Mouse (Mus musculus) CH12.LX (cell line): Measurements from ENCODE around the gene Plekhf1. TPM values are rescaled to one million over a fixed set of nuclear protein-coding genes. Genes with fewer than 3 reads are reported as not detected.

ENCODE experiments used
- DNase-seq: peaks from one replicate; pipeline ENCODE4 v3.0.0-alpha.2; 2013; ENCODE audit errors: extremely low read depth
- H3K27ac ChIP-seq: 2 replicates; pipeline ENCODE4 v1.5.1; 2012; ENCODE audit warnings: low read depth, mild to moderate bottlenecking, control low read depth, moderate library complexity; ENCODE audit not compliant: insufficient read depth
- H3K27me3 ChIP-seq: replicated peaks from 2 replicates; pipeline ENCODE3; 2012; ENCODE audit warnings: inconsistent platforms
- H3K36me3 ChIP-seq, 2 experiments: replicated peaks in 1 of 2; 2 replicates each; pipeline versions ENCODE3 to v1.6.1; 2012; ENCODE audit warnings: inconsistent platforms in 1 of 2, low read length in 1 of 2, mild to moderate bottlenecking in 1 of 2, mixed read lengths in 1 of 2, moderate library complexity in 1 of 2; ENCODE audit not compliant: control insufficient read depth in 1 of 2, insufficient read depth in 1 of 2
- H3K4me1 ChIP-seq, 2 experiments: 2 replicates each; pipeline ENCODE4 v1.6.1; 2012; ENCODE audit warnings: inconsistent platforms in 1 of 2, moderate library complexity in 1 of 2; ENCODE audit not compliant: insufficient read depth in 2 of 2, control insufficient read depth in 1 of 2
- H3K4me2 ChIP-seq: 2 replicates; pipeline ENCODE4 v1.6.1; 2012; ENCODE audit warnings: low read depth, mild to moderate bottlenecking, control low read depth; ENCODE audit not compliant: poor library complexity, insufficient read depth, severe bottlenecking
- H3K4me3 ChIP-seq, 3 experiments: fragments of 150-350 bp in 1 of 3; sonication (generic) in 1 of 3; replicated peaks in 1 of 3; 2 replicates each; pipeline versions ENCODE3 to v1.5.1; 2011 to 2012; ENCODE audit warnings: low read depth in 2 of 3, low read length in 2 of 3, mild to moderate bottlenecking in 2 of 3, moderate library complexity in 2 of 3, control low read depth in 1 of 3, improper control_type of control experiment in 1 of 3, inconsistent platforms in 1 of 3, mixed read lengths in 1 of 3; ENCODE audit not compliant: poor library complexity in 1 of 3
- H3K79me2 ChIP-seq: replicated peaks from 2 replicates; pipeline ENCODE4 v1.6.1; 2012; ENCODE audit warnings: mild to moderate bottlenecking, moderate library complexity; ENCODE audit not compliant: control insufficient read depth, poor library complexity, insufficient read depth, severe bottlenecking; ENCODE audit errors: extremely low read depth
- H3K9ac ChIP-seq: 2 replicates; pipeline ENCODE4 v1.6.1; 2012; ENCODE audit warnings: low read depth, mild to moderate bottlenecking, control low read depth, moderate library complexity; ENCODE audit not compliant: insufficient read depth
- H3K9me3 ChIP-seq: replicated peaks from 2 replicates; pipeline ENCODE3; 2012; ENCODE audit warnings: low read length, inconsistent platforms, mixed read lengths
- BHLHE40 ChIP-seq: IDR thresholded peaks from 2 replicates; pipeline ENCODE4 v1.6.1; 2011; ENCODE audit warnings: mild to moderate bottlenecking, low read depth, low read length, improper control_type of control experiment
- CHD1 ChIP-seq: IDR thresholded peaks from 2 replicates; pipeline ENCODE4 v1.6.1; 2012; ENCODE audit warnings: low read depth, low read length, improper control_type of control experiment, inconsistent platforms
- ELF1 ChIP-seq: IDR thresholded peaks from 2 replicates; pipeline ENCODE4 v1.6.1; 2014; ENCODE audit warnings: low read depth, mild to moderate bottlenecking, inconsistent platforms, low read length, improper control_type of control experiment
- ETS1 ChIP-seq: conservative IDR thresholded peaks from 2 replicates; pipeline ENCODE4 v1.6.1; 2012; ENCODE audit warnings: low read depth, mild to moderate bottlenecking, inconsistent platforms, low read length, improper control_type of control experiment, moderate library complexity
- GABPA ChIP-seq: IDR thresholded peaks from 2 replicates; pipeline ENCODE4 v1.6.1; 2012; ENCODE audit warnings: low read depth, low read length, improper control_type of control experiment, inconsistent platforms; ENCODE audit not compliant: insufficient replicate concordance
- IRF4 ChIP-seq: IDR thresholded peaks from 2 replicates; pipeline ENCODE4 v1.6.1; 2014; ENCODE audit warnings: low read depth, mild to moderate bottlenecking, inconsistent platforms, low read length, improper control_type of control experiment
- JUND ChIP-seq: conservative IDR thresholded peaks from 2 replicates; pipeline ENCODE4 v1.6.1; 2011; ENCODE audit warnings: low read depth, low read length, improper control_type of control experiment
- KAT2A ChIP-seq: IDR thresholded peaks from 2 replicates; pipeline ENCODE4 v1.6.1; 2012; ENCODE audit warnings: low read length, improper control_type of control experiment, inconsistent platforms; ENCODE audit not compliant: insufficient replicate concordance
- MAFK ChIP-seq: IDR thresholded peaks from 2 replicates; pipeline ENCODE4 v1.6.1; 2011; ENCODE audit warnings: low read length, improper control_type of control experiment; ENCODE audit not compliant: insufficient replicate concordance
- MAX ChIP-seq: IDR thresholded peaks from 2 replicates; pipeline ENCODE4 v1.6.1; 2011; ENCODE audit warnings: low read length, improper control_type of control experiment
- MAZ ChIP-seq: IDR thresholded peaks from 2 replicates; pipeline ENCODE4 v1.6.1; 2012; ENCODE audit warnings: low read depth, mild to moderate bottlenecking, inconsistent platforms, low read length, improper control_type of control experiment, moderate library complexity
- MYC ChIP-seq: IDR thresholded peaks from 2 replicates; pipeline ENCODE4 v1.6.1; 2011; ENCODE audit warnings: low read depth, mild to moderate bottlenecking, improper control_type of control experiment, low read length
- NRF1 ChIP-seq: IDR thresholded peaks from 2 replicates; pipeline ENCODE4 v1.6.1; 2014; ENCODE audit warnings: low read depth, mild to moderate bottlenecking, inconsistent platforms, low read length, improper control_type of control experiment, moderate library complexity
- PAX5 ChIP-seq: IDR thresholded peaks from 2 replicates; pipeline ENCODE4 v1.6.1; 2012; ENCODE audit warnings: low read length, inconsistent platforms, mixed read lengths
- POLR2AphosphoS2 ChIP-seq: IDR thresholded peaks from 2 replicates; pipeline ENCODE4 v1.6.1; 2011; ENCODE audit warnings: low read depth, low read length, improper control_type of control experiment
- SIN3A ChIP-seq: IDR thresholded peaks from 2 replicates; pipeline ENCODE4 v1.6.1; 2012; ENCODE audit warnings: low read length, improper control_type of control experiment, inconsistent platforms
- TBP ChIP-seq: conservative IDR thresholded peaks from 2 replicates; pipeline ENCODE4 v1.6.1; 2011; ENCODE audit warnings: low read depth, low read length, improper control_type of control experiment
- TCF12 ChIP-seq: IDR thresholded peaks from 2 replicates; pipeline ENCODE4 v1.6.1; 2014; ENCODE audit warnings: low read depth, mild to moderate bottlenecking, inconsistent platforms, low read length, improper control_type of control experiment
- UBTF ChIP-seq: IDR thresholded peaks from 2 replicates; pipeline ENCODE4 v1.6.1; 2012; ENCODE audit warnings: low read depth, mild to moderate bottlenecking, inconsistent platforms, low read length, improper control_type of control experiment, moderate library complexity
- USF1 ChIP-seq: IDR thresholded peaks from 2 replicates; pipeline ENCODE4 v1.6.1; 2014; ENCODE audit warnings: low read depth, mild to moderate bottlenecking, inconsistent platforms, low read length, improper control_type of control experiment
- ZC3H11A ChIP-seq: IDR thresholded peaks from 2 replicates; pipeline ENCODE4 v1.6.1; 2012; ENCODE audit warnings: low read depth, mild to moderate bottlenecking, inconsistent platforms, low read length, improper control_type of control experiment
- ZKSCAN1 ChIP-seq: IDR thresholded peaks from 2 replicates; pipeline ENCODE4 v1.6.1; 2012; ENCODE audit warnings: low read depth, inconsistent platforms, low read length, improper control_type of control experiment, borderline replicate concordance
- ZMIZ1 ChIP-seq: IDR thresholded peaks from 2 replicates; pipeline ENCODE4 v1.6.1; 2012; ENCODE audit warnings: low read depth, mild to moderate bottlenecking, inconsistent platforms, low read length, improper control_type of control experiment
- dilution Hi-C: fragments of 300-500 bp; cut with MboI; formaldehyde crosslinking; loops from 2 replicates; pipeline ENCODE4 v1.14.3; 2020; ENCODE audit warnings: low sequenced_read_pairs; ENCODE audit not compliant: extremely low pct_unique_long_range_greater_than_20kb, extremely low pct_ligation_motif_present
- in situ Hi-C: fragments of 300-500 bp; cut with MboI; formaldehyde crosslinking; loops from 3 replicates; pipeline ENCODE4 v1.14.3; 2019; ENCODE audit warnings: low sequenced_read_pairs, low pct_ligation_motif_present, low pct_unique_long_range_greater_than_20kb, mixed read lengths
- polyA plus RNA-seq: library from polyadenylated mRNA; unstranded; fragments of >175 nt; gene quantifications from 2 replicates; pipeline ENCODE4 v1.2.1, GENCODE M21; 2012; ENCODE audit warnings: low read depth; ENCODE audit not compliant: insufficient read length
- total RNA-seq, 2 experiments: library from RNA; depleted of rRNA; stranded (reverse); fragments of 300-350 nt in 1 of 2; fragments of >200 nt in 1 of 2; gene quantifications; 2 replicates each; pipeline ENCODE4 v1.2.3; 2012 to 2014

The Plekhf1 gene
- total and polyA plus RNA-seq, 3 experiments = 0.16 to 0.72 TPM; not detected in 1

GRCm38 (mm10) chr7:38230285-38230684 lies 2.5 kb upstream of the Plekhf1 start:
- Histone ChIP-seq H3K36me3 (no peaks in the 10 kb centered on the region), H3K27me3 (peaks cover 85% of the 10 kb centered on the region), H3K27ac (no peak overlapping the region), H3K4me3 (no peak overlapping the region), H3K79me2 (no peaks in the 10 kb centered on the region), H3K4me2 (no peak overlapping the region), H3K4me1 (peaks cover 3 to 10% of the 10 kb centered on the region in 2 experiments), H3K9ac (no peak overlapping the region), H3K9me3 (peaks cover 9% of the 10 kb centered on the region)
- in situ Hi-C loops = no loop called here
- dilution Hi-C loops = no loop called here
- no peak for TF ChIP-seq NRF1
- TF ChIP-seq USF1 = no peak
- no peak for TF ChIP-seq GABPA
- TF ChIP-seq MYC = no peak
- TF ChIP-seq KAT2A = no peak
- no peak for TF ChIP-seq ETS1
- no peak for TF ChIP-seq CHD1
- TF ChIP-seq MAZ = no peak
- TF ChIP-seq JUND = no peak
- no peak for TF ChIP-seq IRF4
- DNase-seq = no peak

- dilution Hi-C loops (no loop called here), in situ Hi-C loops (no loop called here)
- Histone ChIP-seq H3K79me2 (no peaks in the 10 kb centered on the region), H3K9ac (no peak overlapping the region), H3K9me3 (peaks cover 5% of the 10 kb centered on the region), H3K36me3 (no peaks in the 10 kb centered on the region), H3K27me3 (peaks cover 67% of the 10 kb centered on the region), H3K4me3 (peak overlapping the region in 2 of 3 experiments; percentile 37 to 53), H3K4me2 (peak overlapping the region; percentile 64; the same call in 1 of the 2 replicates), H3K27ac (no peak overlapping the region), H3K4me1 (peaks cover 10 to 14% of the 10 kb centered on the region in 2 experiments)
- DNase-seq = no peak
- no peak for TF ChIP-seq CHD1
- no peak for TF ChIP-seq MAX
- TF ChIP-seq MAZ = no peak
- no peak for TF ChIP-seq ZMIZ1
- TF ChIP-seq TBP = no peak
- TF ChIP-seq ELF1 = no peak
- no peak for TF ChIP-seq ZKSCAN1
- TF ChIP-seq GABPA = no peak
- no peak for TF ChIP-seq USF1
- TF ChIP-seq ETS1 = no peak
- TF ChIP-seq SIN3A = no peak
- no peak for TF ChIP-seq IRF4
- no peak for TF ChIP-seq PAX5
- TF ChIP-seq POLR2AphosphoS2 = no peak
- TF ChIP-seq NRF1 = no peak
- no peak for TF ChIP-seq TCF12
- TF ChIP-seq BHLHE40 = no peak
- no peak for TF ChIP-seq UBTF
- TF ChIP-seq ZC3H11A = no peak
- no peak for TF ChIP-seq MAFK
Measured at GRCm38 (mm10) chr7:38228329-38228728, 513 bp upstream of the Plekhf1 start.
